Mouse (Mus musculus) liver, postnatal 0 days (tissue): ENCODE measurements around the gene Cyfip1. TPM values are rescaled to one million over a fixed set of nuclear protein-coding genes. Genes with fewer than 3 reads are reported as not detected.

Experiments
- ATAC-seq: fragments of 200-750 bp; cut with Nextera tagmentation; 2 replicates; pipeline ENCODE4 v1.8.0; 2017; ENCODE audit warnings: mild to moderate bottlenecking, moderate library complexity
- DNase-seq: peaks from one replicate; pipeline ENCODE4 v3.0.0-alpha.2; 2016
- H3K27ac ChIP-seq: fragments of 300-500 bp; sonication (generic); 2 replicates; pipeline ENCODE4 v1.5.1; 2014; ENCODE audit warnings: antibody characterized with exemption, moderate library complexity, mild to moderate bottlenecking, low read depth
- H3K27me3 ChIP-seq: fragments of 300-500 bp; sonication (generic); 2 replicates; pipeline ENCODE4 v1.6.1; 2014; ENCODE audit warnings: low read length, control low read depth, mixed read lengths; ENCODE audit not compliant: insufficient read depth
- H3K36me3 ChIP-seq: fragments of 300-500 bp; sonication (generic); replicated peaks from 2 replicates; pipeline ENCODE4 v1.6.1; 2014; ENCODE audit warnings: mild to moderate bottlenecking, control low read depth, low read length, moderate library complexity, mixed read lengths; ENCODE audit not compliant: insufficient read depth
- H3K4me1 ChIP-seq: fragments of 300-500 bp; sonication (generic); 2 replicates; pipeline ENCODE4 v1.6.1; 2014; ENCODE audit warnings: antibody characterized with exemption, mild to moderate bottlenecking, control low read depth; ENCODE audit not compliant: insufficient read depth
- H3K4me2 ChIP-seq: fragments of 300-500 bp; sonication (generic); 2 replicates; pipeline ENCODE4 v1.6.1; 2014; ENCODE audit warnings: low read depth, mild to moderate bottlenecking, low read length, moderate library complexity, mixed read lengths
- H3K4me3 ChIP-seq: fragments of 300-500 bp; sonication (generic); 2 replicates; pipeline ENCODE4 v1.5.1; 2014; ENCODE audit warnings: low read depth, low read length
- H3K9ac ChIP-seq: fragments of 300-500 bp; sonication (generic); replicated peaks from 2 replicates; pipeline ENCODE4 v1.6.1; 2014; ENCODE audit warnings: mild to moderate bottlenecking, moderate library complexity
- H3K9me3 ChIP-seq: fragments of 300-500 bp; sonication (generic); 2 replicates; pipeline ENCODE4 v1.6.1; 2016; ENCODE audit warnings: mild to moderate bottlenecking, control low read depth, low read length, mixed read lengths
- CTCF ChIP-seq: sonication (generic); IDR thresholded peaks from 2 replicates; pipeline ENCODE4 v1.5.1; 2016; ENCODE audit warnings: antibody characterized with exemption, low read depth
- EP300 ChIP-seq: IDR thresholded peaks from 2 replicates; pipeline ENCODE4 v1.6.1; 2016; ENCODE audit warnings: antibody characterized with exemption, low read depth, mild to moderate bottlenecking
- WGBS: fragments of 180-500 bp; shearing (Covaris S2); extraction: QIAGEN DNeasy Blood & Tissue Kit; methylation state at CpG from one replicate; pipeline ENCODE4 v1.1.7; 2014; ENCODE audit not compliant: insufficient replicate concordance; 5-methylcytosine and 5-hydroxymethylcytosine counted together
- polyA plus RNA-seq: library from polyadenylated mRNA; unstranded; fragments of >200 nt; fragmentation: Nextera tagmentation; extraction: Ambion mirVana; gene quantifications from 2 replicates; pipeline ENCODE4 v1.2.1, GENCODE M21; 2015

Gene Cyfip1
- polyA plus RNA-seq, 1 experiment from 2014 or later, result 14.3 TPM

DNA sequence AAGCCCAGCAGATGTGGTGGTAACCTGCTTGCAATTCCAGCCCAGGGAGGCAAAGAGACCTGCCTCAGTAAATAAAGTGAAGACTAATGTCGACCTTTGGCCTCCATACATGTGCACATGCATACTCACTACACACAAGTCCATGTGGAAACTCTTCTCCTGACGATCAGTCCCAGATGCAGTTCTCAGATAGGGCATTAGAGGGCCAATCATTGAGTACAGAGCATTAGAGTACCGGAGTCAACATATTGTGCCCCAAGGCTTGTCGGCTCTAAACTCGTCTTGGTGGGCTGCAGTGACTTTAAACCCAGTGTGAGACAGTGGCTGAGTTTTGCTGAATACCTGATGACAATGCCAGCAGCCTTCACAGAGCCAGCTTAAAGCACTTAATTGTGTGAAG, 17.1 kb upstream of the Cyfip1 start:
- Histone ChIP-seq H3K4me1 (no peaks in the 10 kb centered on the region), H3K9ac (no peak overlapping the region), H3K4me2 (no peak overlapping the region), H3K27ac (no peak overlapping the region), H3K36me3 (peaks cover 51% of the 10 kb centered on the region), H3K4me3 (no peak overlapping the region), H3K27me3 (no peaks in the 10 kb centered on the region), H3K9me3 (no peaks in the 10 kb centered on the region)
- no peak for DNase-seq
- ATAC-seq, result no peak
- 83% methylated on average over 5 of the region's 5 CpGs for WGBS
- TF ChIP-seq CTCF (no peak), EP300 (no peak)

DNA sequence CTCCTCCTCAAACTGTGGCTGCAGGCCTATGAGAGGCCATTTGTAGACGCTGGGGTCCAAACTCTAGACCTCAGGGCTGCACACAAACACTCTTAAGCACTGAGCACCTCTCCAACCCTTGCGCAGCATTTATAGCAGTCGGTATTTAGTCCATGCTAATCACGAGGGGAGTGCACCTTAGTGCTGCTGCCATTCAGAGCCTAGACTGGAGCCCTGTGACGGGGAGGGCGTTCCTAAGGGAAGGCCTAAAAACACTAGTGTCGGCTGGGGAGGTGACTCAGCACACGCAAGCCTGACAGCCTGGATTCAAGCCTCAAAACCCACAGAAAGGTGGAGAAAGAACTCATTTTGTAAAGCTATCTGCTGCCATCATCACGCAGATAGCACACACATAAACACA, 14.0 kb upstream of the Cyfip1 start:
- no peaks in the 10 kb centered on the region for H3K9me3 ChIP-seq
- TF ChIP-seq CTCF, result no peak
- TF ChIP-seq EP300, result no peak
- no peak overlapping the region for H3K4me3 ChIP-seq
- 88% methylated on average over 9 of the region's 9 CpGs for WGBS
- no peak overlapping the region for H3K27ac ChIP-seq
- no peaks in the 10 kb centered on the region for H3K27me3 ChIP-seq
- H3K9ac ChIP-seq, result no peak overlapping the region
- H3K4me1 ChIP-seq, result no peaks in the 10 kb centered on the region
- peaks cover 42% of the 10 kb centered on the region for H3K36me3 ChIP-seq
- no peak for DNase-seq
- no peak overlapping the region for H3K4me2 ChIP-seq
- ATAC-seq, result no peak

GRCm38 (mm10) chr7:55836877-55837276, 4.7 kb upstream of the Cyfip1 start:
- H3K27me3 ChIP-seq, result no peaks in the 10 kb centered on the region
- no peak overlapping the region for H3K27ac ChIP-seq
- no peak for TF ChIP-seq CTCF
- TF ChIP-seq EP300, result no peak
- no peak overlapping the region for H3K4me3 ChIP-seq
- ATAC-seq (no peak), DNase-seq (no peak)
- no peaks in the 10 kb centered on the region for H3K9me3 ChIP-seq
- H3K9ac ChIP-seq, result no peak overlapping the region
- peaks cover 7% of the 10 kb centered on the region; the same call in 1 of the 2 replicates for H3K36me3 ChIP-seq
- 51% methylated on average over 4 of the region's 4 CpGs for WGBS
- H3K4me1 ChIP-seq, result 0 out of 2 replicates have a peak, but pooled peaks cover 2% of the 10 kb centered on the region
- no peak overlapping the region for H3K4me2 ChIP-seq

DNA sequence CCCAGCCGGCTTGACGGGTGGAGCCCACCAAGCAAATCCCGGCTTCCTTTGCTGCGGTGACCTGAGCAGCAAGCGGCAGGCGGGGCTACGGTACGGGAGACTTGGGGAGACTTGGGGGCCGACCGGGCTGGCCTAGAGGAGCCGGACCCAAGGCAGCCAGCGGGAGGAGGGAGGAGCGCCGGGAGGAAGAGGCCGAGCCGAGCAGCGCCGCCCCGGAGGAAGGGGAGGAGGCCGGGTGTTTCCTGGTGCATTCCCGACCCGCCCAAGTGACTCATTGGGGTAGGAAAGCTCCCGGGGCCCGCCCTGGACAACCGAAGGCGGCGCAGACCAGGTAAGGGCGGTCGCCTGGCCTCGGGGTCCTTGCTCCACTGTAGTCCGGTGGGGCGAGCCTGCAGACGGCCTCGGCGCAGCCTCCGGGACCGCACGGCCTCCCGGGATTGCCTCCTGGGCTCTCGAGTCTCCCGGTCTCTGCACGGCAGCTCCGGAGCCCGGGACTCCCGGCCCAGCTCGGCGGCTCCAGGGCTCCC, 495 bp downstream of the Cyfip1 start:
- Histone ChIP-seq H3K27me3 (no peaks in the 10 kb centered on the region), H3K36me3 (no peaks in the 10 kb centered on the region), H3K9ac (peak overlapping the region; percentile 80), H3K4me3 (peak overlapping the region; percentile 77), H3K4me1 (peaks cover 10% of the 10 kb centered on the region; the same call in 1 of the 2 replicates), H3K4me2 (peak overlapping the region; percentile 84), H3K27ac (peak overlapping the region; percentile 91), H3K9me3 (no peaks in the 10 kb centered on the region)
- TF ChIP-seq EP300 (no peak), CTCF (no peak)
- DNase-seq (peak; percentile 86), ATAC-seq (peak; percentile 98)
- under 1% methylated on average over 46 of the region's 47 CpGs for WGBS

DNA sequence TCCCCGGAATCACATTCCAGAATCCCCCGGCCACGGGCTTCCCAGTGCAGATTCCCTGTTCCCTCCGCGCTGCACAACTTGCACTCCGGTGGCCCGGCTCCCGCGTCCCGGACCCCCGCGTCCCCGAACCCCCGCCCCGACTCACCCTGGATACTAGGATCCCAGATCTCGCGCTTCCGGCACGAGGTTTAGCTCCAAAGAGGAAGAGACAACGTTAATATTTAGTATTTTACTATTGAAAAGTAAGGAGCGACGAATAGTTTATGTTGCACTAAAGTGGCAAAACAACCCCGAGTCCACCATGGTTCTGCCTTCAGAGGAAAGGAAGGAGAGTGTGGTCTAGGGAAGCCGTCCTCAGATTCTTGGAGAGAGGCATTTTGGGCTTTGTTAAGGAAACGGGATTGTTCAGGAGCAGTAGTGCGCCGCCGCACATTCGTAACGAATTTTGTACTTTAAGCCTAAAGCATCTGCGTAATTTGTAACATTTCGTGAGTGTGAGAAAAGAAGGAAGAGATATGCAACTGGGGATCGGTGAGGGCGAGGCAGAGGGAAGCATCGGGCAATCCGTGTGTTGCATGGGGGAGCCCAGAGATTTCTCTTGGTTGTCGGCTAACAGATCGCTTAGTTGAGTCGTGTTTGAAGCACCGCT, 1.1 kb downstream of the Cyfip1 start:
- peak; percentile 16 for DNase-seq
- no peaks in the 10 kb centered on the region for H3K9me3 ChIP-seq
- peak; percentile 53 for ATAC-seq
- peak overlapping the region; percentile 80 for H3K9ac ChIP-seq
- H3K27ac ChIP-seq, result peak overlapping the region; percentile 91
- TF ChIP-seq CTCF, result no peak
- no peak for TF ChIP-seq EP300
- H3K27me3 ChIP-seq, result no peaks in the 10 kb centered on the region
- WGBS, result under 1% methylated on average over 40 of the region's 40 CpGs
- peak overlapping the region; percentile 77 for H3K4me3 ChIP-seq
- peak overlapping the region; percentile 84 for H3K4me2 ChIP-seq
- H3K4me1 ChIP-seq, result peaks cover 12% of the 10 kb centered on the region; the same call in 1 of the 2 replicates
- no peaks in the 10 kb centered on the region for H3K36me3 ChIP-seq

DNA sequence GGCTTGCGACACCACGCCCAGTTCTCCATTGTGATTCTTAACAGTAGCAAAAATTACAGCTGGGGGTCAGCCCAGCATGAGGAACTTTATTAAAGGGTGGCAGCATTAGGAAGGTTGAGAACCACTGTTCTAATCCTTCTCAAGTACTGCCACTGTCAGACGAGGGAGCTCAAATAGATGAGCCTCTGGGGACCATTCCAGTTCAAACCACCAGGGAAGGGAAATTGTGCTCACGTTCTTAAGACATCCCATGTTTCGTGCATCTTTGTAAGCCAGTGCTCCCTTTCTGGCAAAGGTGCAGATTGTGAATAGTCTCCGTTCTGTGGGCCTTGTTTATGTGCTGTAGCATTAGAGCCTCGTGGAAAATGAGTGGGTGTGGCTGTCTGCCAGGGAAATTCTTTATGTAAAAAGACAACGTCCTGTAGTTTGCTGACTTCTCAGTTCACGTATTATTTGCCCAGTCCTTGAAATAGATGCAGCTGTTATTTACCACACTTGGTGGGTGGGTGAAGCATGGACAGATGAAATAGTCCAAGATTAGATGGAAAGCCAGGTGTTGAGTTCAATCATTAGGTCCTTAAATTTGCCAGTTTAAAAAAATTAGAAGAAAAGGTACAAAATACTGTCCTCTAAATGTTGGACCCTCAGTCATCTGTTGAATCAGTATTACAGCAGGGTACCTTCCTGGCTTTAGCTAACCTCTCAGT, 5.2 kb downstream of the Cyfip1 start:
- 62% methylated on average over 9 of the region's 9 CpGs for WGBS

More for the DNA sequence above, 5.2 kb downstream of the Cyfip1 start:
- Histone ChIP-seq H3K36me3 (no peaks in the 10 kb centered on the region), H3K4me3 (no peak overlapping the region), H3K4me1 (peaks cover 14% of the 10 kb centered on the region; the same call in 1 of the 2 replicates), H3K27me3 (no peaks in the 10 kb centered on the region), H3K27ac (no peak overlapping the region), H3K4me2 (no peak overlapping the region), H3K9me3 (no peaks in the 10 kb centered on the region), H3K9ac (no peak overlapping the region)
- no peak for DNase-seq
- TF ChIP-seq CTCF (no peak), EP300 (no peak)
- no peak for ATAC-seq
